Mouse (Mus musculus) retina, embryonic 14.5 days (tissue): ENCODE data around the gene Sult6b2.
A peak's percentile ranks its signal among the peaks of the same experiment; 100 is the strongest.

ENCODE experiments used
- DNase-seq: peaks from one replicate; pipeline ENCODE4 v3.0.0-alpha.2; 2015; ENCODE audit warnings: low spot score

The Sult6b2 gene

GRCm38 (mm10) chr6:142738225-142738624 lies 66.1 kb downstream of the Sult6b2 start:
- DNase-seq: no peak

- DNase-seq: peak; percentile 85
Observed at GRCm38 (mm10) chr6:142735302-142736005, 68.8 kb downstream of the Sult6b2 start.
